Mouse (Mus musculus): Measurements from ENCODE around the gene Creld1.

GRCm38 (mm10) chr6:113441147-113441680, 41.9 kb upstream of the Creld1 start:
- no peak for TF ChIP-seq GATA1 (IDR thresholded peaks at IDR 0.05; ENCODE audit: low read length)
- TF ChIP-seq TAL1 (IDR thresholded peaks at IDR 0.05; ENCODE audit: low read length) = no peak
